In the genomic region with DNA sequence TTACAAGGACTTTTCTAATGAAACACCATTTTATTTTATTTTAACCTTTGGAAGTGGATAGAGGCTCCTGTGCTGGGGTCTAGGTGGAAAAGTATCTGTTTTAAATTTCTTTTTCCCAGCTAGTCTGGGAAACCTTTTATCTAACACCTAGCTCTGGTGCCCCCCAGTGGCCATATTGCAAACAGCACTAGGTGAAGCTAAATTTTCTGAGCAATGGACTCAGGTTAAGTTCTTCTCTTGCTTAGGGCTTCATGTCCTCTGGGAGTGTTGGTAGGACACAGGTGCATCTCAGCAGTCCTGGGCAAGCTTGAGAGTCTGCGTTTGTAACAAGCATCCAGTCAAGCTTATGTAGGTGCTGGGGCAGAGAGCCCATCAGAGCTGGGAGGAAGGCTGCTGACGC, we compare ENCODE assay signal across 9 mouse cellular contexts. TPM values are rescaled to one million over a fixed set of nuclear protein-coding genes. Genes with fewer than 3 reads are reported as not detected.
DNase-seq lines count a peak whose midpoint lies in the region; ATAC-seq and TF ChIP-seq lines count a peak whose summit lies in the region.
"Had no signal": no experiment of that assay in that cellular context is flagged by ENCODE, and none has a peak within 500 bp of the region (broad histone marks: within the 10 kb centered on the region; RNA-seq: fewer than 3 reads in every experiment).

No protein-coding gene starts in this region.

- peak; percentile 91 for DNase-seq in midbrain, embryonic 14.5 days
- peak; percentile 9 for DNase-seq in c-Kit-negative CD71-positive TER-119-positive erythroid progenitor cells, embryonic 14.5 days (ENCODE audit: low read depth, low spot score)
- DNase-seq in frontal cortex, postnatal 14 days (ENCODE audit: low spot score in 2 of 2), result peak; percentile 59 to 82
- peak; percentile 73 to 91 for DNase-seq in layer of hippocampus, adult 2 months (ENCODE audit: low spot score in 2 of 2)
- peak; percentile 74 for DNase-seq in lung, postnatal 10 days
- peak; percentile 31 to 71 for DNase-seq in spleen, adult 2 months (ENCODE audit: low read depth in 1 of 2, low spot score in 2 of 2)

- no peak overlapping the region for H3K27ac ChIP-seq in midbrain, embryonic 14.5 days (replicated peaks; ENCODE audit: low read depth, low read length)
- H3K27ac ChIP-seq in midbrain, embryonic 15.5 days, result no peak overlapping the region
- no peak overlapping the region for H3K27ac ChIP-seq in layer of hippocampus, adult 2 months
- no peak overlapping the region for H3K27ac ChIP-seq in spleen, adult 2 months (ENCODE audit: insufficient read depth, low read length)
- H3K27ac ChIP-seq: neural tube, embryonic 13.5 days had no signal

- no peak overlapping the region for H3K4me3 ChIP-seq in midbrain, embryonic 14.5 days (replicated peaks; ENCODE audit: low read depth, low read length)
- H3K4me3 ChIP-seq in midbrain, embryonic 15.5 days, result no peak overlapping the region
- no peak overlapping the region for H3K4me3 ChIP-seq in layer of hippocampus, adult 2 months
- no peak overlapping the region for H3K4me3 ChIP-seq in spleen, adult 2 months (ENCODE audit: extremely low read depth, insufficient read depth, insufficient read length)
- H3K4me3 ChIP-seq: neural tube, embryonic 13.5 days had no signal

- no peak for TF ChIP-seq POLR2A in spleen, adult 2 months (IDR thresholded peaks at IDR 0.05; ENCODE audit: low read depth, low read length)

- no peak for ATAC-seq in midbrain, embryonic 14.5 days (ENCODE audit: low FRiP score, low TSS enrichment)
- ATAC-seq in midbrain, embryonic 15.5 days (replicated peaks), result no peak
- no peak for ATAC-seq in activated CD4-positive, CD25-positive, alpha-beta regulatory T cell, adult 4 months

- no peak overlapping the region for H3K4me2 ChIP-seq in midbrain, embryonic 14.5 days (ENCODE audit: low read length)
- H3K4me2 ChIP-seq in midbrain, embryonic 15.5 days, result no peak overlapping the region
- H3K4me2 ChIP-seq: neural tube, embryonic 13.5 days had no signal

- H3K27me3 ChIP-seq in midbrain, embryonic 14.5 days (ENCODE audit: control insufficient read depth, insufficient read depth, low read length), result no peaks in the 10 kb centered on the region
- no peaks in the 10 kb centered on the region for H3K27me3 ChIP-seq in midbrain, embryonic 15.5 days (replicated peaks)
- H3K27me3 ChIP-seq in spleen, adult 2 months (ENCODE audit: control insufficient read depth, insufficient read depth, low read length), result no peaks in the 10 kb centered on the region
- H3K27me3 ChIP-seq: neural tube, embryonic 13.5 days had no signal

- no peaks in the 10 kb centered on the region for H3K9me3 ChIP-seq in midbrain, embryonic 14.5 days (ENCODE audit: control insufficient read depth, low read length)
- no peaks in the 10 kb centered on the region for H3K9me3 ChIP-seq in midbrain, embryonic 15.5 days
- H3K9me3 ChIP-seq: neural tube, embryonic 13.5 days had no signal

- H3K4me1 ChIP-seq in midbrain, embryonic 14.5 days (ENCODE audit: control insufficient read depth, insufficient read depth, low read length), result no peaks in the 10 kb centered on the region
- no peaks in the 10 kb centered on the region for H3K4me1 ChIP-seq in midbrain, embryonic 15.5 days
- no peaks in the 10 kb centered on the region; the same call in 1 of the 2 replicates for H3K4me1 ChIP-seq in spleen, adult 2 months (ENCODE audit: control insufficient read depth, insufficient read depth, insufficient read length)
- H3K4me1 ChIP-seq: neural tube, embryonic 13.5 days had no signal

- WGBS in midbrain, embryonic 14.5 days, result 46% methylated on average over 2 of the region's 2 CpGs
- WGBS in midbrain, embryonic 15.5 days, result 54% methylated on average over 2 of the region's 2 CpGs
- 52% methylated on average over 2 of the region's 2 CpGs for WGBS in spleen, adult 2 months

- TF ChIP-seq CTCF in layer of hippocampus, adult 2 months (conservative IDR thresholded peaks at IDR 0.05), result peak; percentile 93
- TF ChIP-seq CTCF in spleen, adult 2 months (IDR thresholded peaks at IDR 0.05; ENCODE audit: extremely low read depth, insufficient read depth, insufficient read length, insufficient replicate concordance), result peak; percentile 46; the same call in 1 of the 2 replicates

- no peak overlapping the region for H3K9ac ChIP-seq in midbrain, embryonic 14.5 days (replicated peaks; ENCODE audit: low read length)
- no peak overlapping the region for H3K9ac ChIP-seq in midbrain, embryonic 15.5 days
- H3K9ac ChIP-seq: neural tube, embryonic 13.5 days had no signal

- H3K36me3 ChIP-seq in midbrain, embryonic 14.5 days (ENCODE audit: control insufficient read depth, insufficient read depth, low read length), result no peaks in the 10 kb centered on the region
- no peaks in the 10 kb centered on the region for H3K36me3 ChIP-seq in midbrain, embryonic 15.5 days (replicated peaks)
- H3K36me3 ChIP-seq in spleen, adult 2 months (ENCODE audit: control insufficient read depth, insufficient read depth, low read length), result no peaks in the 10 kb centered on the region
- H3K36me3 ChIP-seq: neural tube, embryonic 13.5 days had no signal

RNA-seq across cellular contexts. Expression of gene Wfs1, which starts 13.0 kb away (rescaled TPM):
- polyA plus RNA-seq in midbrain, embryonic 14.5 days (2014; fragmentation: Nextera tagmentation; extraction: Ambion mirVana), result 4.6 and 5.2 TPM in 2 replicates
- polyA plus RNA-seq in midbrain, embryonic 15.5 days (2015; fragmentation: Nextera tagmentation; extraction: Ambion mirVana), result 8.9 and 10.2 TPM in 2 replicates
- total RNA-seq in layer of hippocampus, adult 2 months (2021), result 100 to 1,000 TPM; 133 to 144 TPM
- polyA plus RNA-seq in spleen, adult 2 months (2012; rRNA removed), result 7.2 TPM in 2 replicates
- under 1 TPM; 0.46 to 0.79 TPM for polyA plus RNA-seq in activated CD4-positive, CD25-positive, alpha-beta regulatory T cell, adult 4 months (2017; shearing (Covaris generic))

Comparison
In these comparisons a context has a peak if more than half of its experiments do, and no peak if none do; other contexts are left out.
1. DNase-seq: peak in every context shown above with its lines; median percentile 91 in midbrain, embryonic 14.5 days; 82 in layer of hippocampus, adult 2 months; 74 in lung, postnatal 10 days; 70 in frontal cortex, postnatal 14 days; 51 in spleen, adult 2 months; 9 in c-Kit-negative CD71-positive TER-119-positive erythroid progenitor cells, embryonic 14.5 days.